Mouse (Mus musculus): ENCODE results near the gene Car12. TPM values are rescaled to one million over a fixed set of nuclear protein-coding genes. Genes with fewer than 3 reads are reported as not detected.

Gene Car12
- total RNA-seq (2023), result 5.8 TPM

GRCm38 (mm10) chr9:66713135-66714021 lies at the start of gene Car12:
TSS of gene Car12 (plus strand) at chr9:66713686.

GRCm38 (mm10) chr9:66795464-66796324 lies 82.2 kb downstream of the Car12 start, which contains the start of gene Aph1b:
TSS of gene Aph1b (minus strand) at chr9:66795490.

DNA sequence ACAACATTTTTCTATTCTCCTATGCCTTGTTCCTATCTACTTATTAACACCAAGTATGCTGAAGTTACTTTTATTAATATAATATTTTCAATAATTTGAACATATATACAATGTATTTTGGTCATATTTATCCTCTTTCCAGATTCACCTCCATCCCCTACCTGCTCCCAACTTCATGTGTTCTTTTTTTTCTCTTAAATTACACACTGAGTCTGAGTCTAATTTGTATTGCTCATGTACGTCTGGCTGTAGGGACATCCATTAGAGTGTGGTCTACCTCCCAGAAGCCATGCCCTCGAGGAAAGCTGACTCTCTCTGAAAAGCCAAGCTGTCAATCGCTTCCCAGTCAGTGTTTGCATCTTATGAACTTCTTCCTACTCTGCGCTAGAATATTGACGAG lies 83.3 kb downstream of the Car12 start, which contains the start of gene Gm10647:
Gene Gm10647 (plus strand): TSS at position 301 of the 400 bp plus-strand sequence.

Other genes starting within 250 kb of the Car12 start
- 8.3 TPM for gene Fbxl22, start 199.1 kb upstream of the Car12 start, total RNA-seq (2023)
- 164 TPM for gene Usp3, start 120.5 kb upstream of the Car12 start, total RNA-seq (2023)
- gene Aph1b, start 81.8 kb downstream of the Car12 start, total RNA-seq (2023), result 0.21 TPM
- 0.24 TPM for gene Gm10647, start 83.4 kb downstream of the Car12 start, total RNA-seq (2023)
- gene Aph1c, start 121.0 kb downstream of the Car12 start, total RNA-seq (2023), result 0.80 TPM
- gene Rab8b, start 206.0 kb downstream of the Car12 start, total RNA-seq (2023), result 49.8 TPM
- 23.8 TPM for gene Rps27l, start 232.4 kb downstream of the Car12 start, total RNA-seq (2023)

Measured in CD8-positive naive resting alpha-beta T cell, adult 57 days (primary cell).